Mouse (Mus musculus): ENCODE results near the gene Cdhr5.

DNA sequence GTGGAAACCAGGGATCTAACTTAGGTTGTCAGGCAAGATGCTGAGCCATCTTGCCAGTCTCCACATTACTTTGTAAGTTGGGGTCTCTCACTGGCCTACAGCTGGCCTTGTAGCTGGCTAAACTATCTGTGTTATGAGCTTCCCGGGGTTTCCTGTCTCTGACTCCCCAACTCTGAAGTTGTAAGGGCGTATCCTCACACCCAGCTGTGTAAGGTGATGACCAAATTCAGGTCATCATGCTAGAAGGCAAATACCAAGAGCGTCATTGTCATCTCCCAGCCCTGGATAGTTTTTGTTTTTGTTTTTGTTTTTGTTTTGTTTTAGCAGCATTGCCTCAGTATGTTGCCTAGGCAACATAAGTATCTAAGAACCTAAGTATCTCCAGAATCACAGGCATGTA is 6.0 kb downstream of the Cdhr5 start:
- no peak for TF ChIP-seq CTCF (IDR thresholded peaks at IDR 0.05; ENCODE audit: insufficient read depth, low read depth, low read length)
- no peak for TF ChIP-seq POLR2A (IDR thresholded peaks at IDR 0.05; ENCODE audit: insufficient read depth, low read depth, low read length)

All from olfactory bulb, adult 2 months (tissue).